Mouse (Mus musculus): ENCODE measurements around the gene Smcr8. TPM values are rescaled to one million over a fixed set of nuclear protein-coding genes. Genes with fewer than 3 reads are reported as not detected.

The Smcr8 gene
- total RNA-seq, 2 experiments from 2014 or later, result 18.4 to 18.5 TPM

Small RNAs within 50 kb of the gene (microRNA-seq; reads per million reads assigned to microRNA genes)
- gene Mir5100, result 2.7 reads per million

Other genes starting within 250 kb of the Smcr8 start
- 100 to 1,000 TPM; 125 to 130 TPM for gene Alkbh5, start 241.1 kb upstream of the Smcr8 start, total RNA-seq (2021)
- 1 to 10 TPM; 8.9 to 9.2 TPM for gene Llgl1, start 77.8 kb upstream of the Smcr8 start, total RNA-seq (2021)
- 100 to 1,000 TPM; 108 to 113 TPM for gene Flii, start 50.3 kb upstream of the Smcr8 start, total RNA-seq (2021)
- 10 to 100 TPM; 75.2 to 94.4 TPM for gene Mief2, start 49.1 kb upstream of the Smcr8 start, total RNA-seq (2021)
- 1 to 10 TPM; 3.7 to 5.0 TPM for gene Top3a, start 159 bp upstream of the Smcr8 start, total RNA-seq (2021)
- gene Shmt1, start 34.2 kb downstream of the Smcr8 start, total RNA-seq (2021), result 10 to 100 TPM; 10.6 to 13.9 TPM
- 10 to 100 TPM; 21.0 to 21.5 TPM for gene Dhrs7b, start 53.1 kb downstream of the Smcr8 start, total RNA-seq (2021)
- 10 to 100 TPM; 41.0 to 42.9 TPM for gene Tmem11, start 101.7 kb downstream of the Smcr8 start, total RNA-seq (2021)
- gene Natd1, start 137.2 kb downstream of the Smcr8 start, total RNA-seq (2021), result 10 to 100 TPM in 1 of 2 experiments, 1 to 10 TPM in 1; 8.2 to 10.3 TPM
- 100 to 1,000 TPM; 105 to 173 TPM for gene Map2k3, start 154.5 kb downstream of the Smcr8 start, total RNA-seq (2021)
- 10 to 100 TPM; 48.6 to 67.1 TPM for gene Kcnj12, start 245.0 kb downstream of the Smcr8 start, total RNA-seq (2021)

Measured in gastrocnemius, adult 18-20 months (tissue).